Mouse (Mus musculus): Measurements from ENCODE around the gene Atad2b.

- TF ChIP-seq POLR2A (IDR thresholded peaks at IDR 0.05; ENCODE audit: low read depth, low read length) (no peak), CTCF (conservative IDR thresholded peaks at IDR 0.05; ENCODE audit: insufficient read depth, insufficient read length, low read depth, low read length) (no peak)
These were observed 45.9 kb upstream of the Atad2b start for GRCm38 (mm10) chr12:4871260-4871659.

All from kidney, adult 2 months (tissue).